Mouse (Mus musculus): ENCODE results near the gene Lamb3.

- TF ChIP-seq CTCF (IDR thresholded peaks at IDR 0.05; ENCODE audit: extremely low read depth, insufficient read depth, insufficient read length, insufficient replicate concordance) = no peak
- no peak for TF ChIP-seq POLR2A (IDR thresholded peaks at IDR 0.05; ENCODE audit: low read depth, low read length)
Measured at GRCm38 (mm10) chr1:193238426-193238825, 30.9 kb downstream of the Lamb3 start.

Measured in spleen, adult 2 months (tissue).